Mouse (Mus musculus) stomach, postnatal 0 days (tissue): Measurements from ENCODE around the gene Nfib. TPM values are rescaled to one million over a fixed set of nuclear protein-coding genes. Genes with fewer than 3 reads are reported as not detected.

Source experiments
- ATAC-seq: fragments of 200-750 bp; cut with Nextera tagmentation; 2 replicates; pipeline ENCODE4 v1.8.0; 2017; ENCODE audit not compliant: low FRiP score, low TSS enrichment
- DNase-seq: peaks from one replicate; pipeline ENCODE4 v3.0.0-alpha.2; 2016; ENCODE audit warnings: low spot score
- H3K27ac ChIP-seq: fragments of 300-500 bp; sonication (generic); replicated peaks from 2 replicates; pipeline ENCODE4 v1.5.1; 2014; ENCODE audit warnings: mild to moderate bottlenecking, control low read depth
- H3K27me3 ChIP-seq: fragments of 300-500 bp; sonication (generic); 2 replicates; pipeline ENCODE4 v1.6.1; 2014; ENCODE audit warnings: low read length; ENCODE audit not compliant: control insufficient read depth, insufficient read depth
- H3K36me3 ChIP-seq: fragments of 300-500 bp; sonication (generic); 2 replicates; pipeline ENCODE4 v1.6.1; 2014; ENCODE audit warnings: low read length, mixed read lengths; ENCODE audit not compliant: control insufficient read depth, insufficient read depth
- H3K4me1 ChIP-seq: fragments of 300-500 bp; sonication (generic); replicated peaks from 2 replicates; pipeline ENCODE4 v1.6.1; 2014; ENCODE audit warnings: antibody characterized with exemption; ENCODE audit not compliant: control insufficient read depth, insufficient read depth
- H3K4me2 ChIP-seq: fragments of 300-500 bp; sonication (generic); replicated peaks from 2 replicates; pipeline ENCODE4 v1.6.1; 2014; ENCODE audit warnings: low read depth, mild to moderate bottlenecking, control low read depth, moderate library complexity
- H3K4me3 ChIP-seq: fragments of 300-500 bp; sonication (generic); 2 replicates; pipeline ENCODE4 v1.5.1; 2014; ENCODE audit warnings: low read depth, low read length, control low read depth
- H3K9ac ChIP-seq: fragments of 300-500 bp; sonication (generic); 2 replicates; pipeline ENCODE4 v1.6.1; 2014; ENCODE audit warnings: mild to moderate bottlenecking, low read length, control low read depth, mixed read lengths
- H3K9me3 ChIP-seq: fragments of 300-500 bp; sonication (generic); 2 replicates; pipeline ENCODE4 v1.6.1; 2016; ENCODE audit warnings: low read length; ENCODE audit not compliant: control insufficient read depth
- CTCF ChIP-seq: IDR thresholded peaks from 2 replicates; pipeline ENCODE4 v1.5.1; 2016; ENCODE audit warnings: antibody characterized with exemption, low read depth, mild to moderate bottlenecking, moderate library complexity
- EP300 ChIP-seq: optimal IDR thresholded peaks from 2 replicates; pipeline ENCODE3; 2016; ENCODE audit warnings: antibody characterized with exemption
- WGBS: fragments of 180-500 bp; shearing (Covaris S2); extraction: QIAGEN DNeasy Blood & Tissue Kit; methylation state at CpG from one replicate; pipeline ENCODE4 v1.1.7; 2014; 5-methylcytosine and 5-hydroxymethylcytosine counted together
- polyA plus RNA-seq: library from polyadenylated mRNA; unstranded; fragments of >200 nt; fragmentation: Nextera tagmentation; extraction: Ambion mirVana; gene quantifications from 2 replicates; pipeline ENCODE4 v1.2.1, GENCODE M21; 2015

Nfib gene
- polyA plus RNA-seq, 1 experiment from 2014 or later: 19.9 TPM

DNA sequence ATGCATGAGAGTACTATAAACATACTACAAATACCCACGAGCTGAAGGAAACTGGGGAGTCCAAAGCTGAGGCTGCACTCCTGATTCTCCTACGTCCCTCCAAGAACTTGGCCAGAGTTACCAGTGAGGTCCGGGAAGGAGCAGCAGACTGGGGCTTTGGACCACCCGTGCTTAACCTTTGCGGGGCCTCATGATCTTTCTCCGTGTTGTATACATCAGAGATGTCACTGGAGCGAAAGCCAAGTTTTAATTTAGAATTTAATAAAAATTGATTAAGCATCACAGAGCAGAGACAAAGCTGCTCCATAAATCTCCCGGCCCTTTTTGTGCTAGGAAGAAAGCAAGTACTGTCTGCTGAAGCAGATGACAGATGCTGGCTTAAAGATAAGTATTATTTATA, 265.7 kb downstream of the Nfib start:
- TF ChIP-seq CTCF (no peak), EP300 (no peak)
- no peak overlapping the region for H3K9ac ChIP-seq
- ATAC-seq (no peak), DNase-seq (no peak)
- WGBS: 38% methylated on average over 8 of the region's 8 CpGs
- no peak overlapping the region for H3K4me2 ChIP-seq
- no peak overlapping the region for H3K4me3 ChIP-seq
- no peak overlapping the region; the same call in 1 of the 2 replicates for H3K27ac ChIP-seq
- no peaks in the 10 kb centered on the region for H3K27me3 ChIP-seq
- peaks cover 17% of the 10 kb centered on the region; the same call in 1 of the 2 replicates for H3K4me1 ChIP-seq
- peaks cover 2% of the 10 kb centered on the region; the same call in 1 of the 2 replicates for H3K36me3 ChIP-seq
- no peaks in the 10 kb centered on the region for H3K9me3 ChIP-seq

DNA sequence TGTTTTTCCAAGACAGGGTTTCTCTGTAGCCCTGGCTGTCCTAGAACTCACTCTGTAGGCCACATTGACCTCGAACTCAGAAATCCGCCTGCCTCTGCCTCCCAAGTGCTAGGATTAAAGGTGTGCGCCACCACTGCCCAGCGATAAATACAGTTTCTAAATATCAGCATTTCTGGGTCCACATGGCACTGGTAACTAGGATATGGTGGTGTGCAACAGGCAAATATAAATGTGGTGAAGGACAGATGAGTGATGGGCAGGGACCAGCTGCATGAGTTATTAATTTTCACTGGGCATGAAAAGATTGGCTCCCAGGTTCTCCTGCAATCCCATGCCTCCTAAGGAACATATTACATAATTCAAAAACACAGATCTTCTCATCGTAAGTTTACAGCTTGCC, 266.9 kb downstream of the Nfib start:
- no peak overlapping the region for H3K9ac ChIP-seq
- H3K36me3 ChIP-seq: peaks cover 2% of the 10 kb centered on the region; the same call in 1 of the 2 replicates
- WGBS: 93% methylated on average over 5 of the region's 5 CpGs
- no peak for TF ChIP-seq CTCF
- peaks cover 13% of the 10 kb centered on the region; the same call in 1 of the 2 replicates for H3K4me1 ChIP-seq
- H3K4me2 ChIP-seq: no peak overlapping the region
- ATAC-seq (no peak), DNase-seq (no peak)
- no peak overlapping the region for H3K27ac ChIP-seq
- H3K9me3 ChIP-seq: no peaks in the 10 kb centered on the region
- no peaks in the 10 kb centered on the region for H3K27me3 ChIP-seq
- no peak overlapping the region for H3K4me3 ChIP-seq

DNA sequence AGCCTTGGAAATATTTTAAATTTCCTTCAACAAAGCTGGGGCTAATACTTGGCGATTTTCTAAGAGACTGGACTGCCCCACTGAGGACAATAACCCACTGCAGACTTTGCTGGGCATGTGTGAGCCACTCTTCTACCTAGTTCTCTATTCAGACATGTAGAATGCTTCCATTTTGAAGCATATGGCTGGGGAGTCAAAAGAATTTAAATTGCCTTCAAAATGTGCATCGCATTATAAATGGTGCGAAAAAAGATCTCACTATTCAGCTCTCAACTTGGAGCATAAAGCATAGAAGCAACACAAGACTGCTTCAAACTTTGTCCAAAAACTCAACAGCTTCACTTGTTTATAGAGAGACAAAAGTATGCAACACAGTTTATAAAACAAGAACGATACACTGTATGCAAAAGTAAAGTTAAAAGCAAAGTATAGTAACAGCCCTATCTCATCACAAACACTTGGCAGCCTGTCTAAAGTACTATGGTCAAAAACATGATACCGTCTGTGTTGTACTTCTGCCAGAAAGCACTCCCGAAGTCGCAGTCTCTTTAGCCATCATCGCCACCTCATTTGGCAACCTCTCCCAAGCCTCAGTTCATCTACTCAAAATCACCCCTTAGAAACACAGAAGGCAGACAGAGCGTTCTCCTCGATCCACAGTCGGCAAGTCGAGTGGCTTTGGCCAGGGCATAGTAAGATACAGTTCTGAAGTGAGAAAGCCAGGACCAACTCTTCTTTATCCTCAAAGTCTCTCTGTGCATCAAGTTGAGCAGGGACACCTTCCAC, 267.8 kb downstream of the Nfib start:
- no peak overlapping the region for H3K9ac ChIP-seq
- no peak overlapping the region for H3K4me2 ChIP-seq
- H3K4me1 ChIP-seq: peaks cover 8% of the 10 kb centered on the region; the same call in 1 of the 2 replicates
- H3K27ac ChIP-seq: peak overlapping the region; percentile 56
- H3K9me3 ChIP-seq: no peaks in the 10 kb centered on the region
- ATAC-seq: no peak
- no peak for DNase-seq
- no peaks in the 10 kb centered on the region for H3K27me3 ChIP-seq
- no peak for TF ChIP-seq EP300
- TF ChIP-seq CTCF: no peak
- no peaks in the 10 kb centered on the region for H3K36me3 ChIP-seq
- no peak overlapping the region for H3K4me3 ChIP-seq
- WGBS: 60% methylated on average over 12 of the region's 12 CpGs

DNA sequence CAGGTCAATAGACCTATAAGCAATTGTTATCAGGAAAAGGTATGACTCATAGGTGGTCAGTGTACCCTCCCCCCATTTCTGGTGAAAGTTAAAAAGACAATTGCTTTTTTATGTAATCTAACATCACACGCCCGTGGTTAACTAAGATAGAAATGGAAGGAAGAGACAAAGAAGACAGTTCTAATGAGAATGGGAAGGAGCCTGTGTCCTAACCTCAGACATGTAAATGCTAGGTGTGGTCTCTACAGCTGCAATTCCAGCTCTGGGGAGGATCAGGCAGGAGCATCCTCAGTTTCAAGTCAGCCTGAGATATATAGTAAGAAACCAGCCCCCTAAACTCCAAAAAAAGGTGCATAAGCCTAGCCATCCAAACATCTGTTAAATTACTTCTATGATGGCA, 268.9 kb downstream of the Nfib start:
- Histone ChIP-seq H3K36me3 (no peaks in the 10 kb centered on the region), H3K9me3 (no peaks in the 10 kb centered on the region), H3K9ac (no peak overlapping the region), H3K27ac (no peak overlapping the region), H3K27me3 (no peaks in the 10 kb centered on the region), H3K4me3 (no peak overlapping the region), H3K4me2 (no peak overlapping the region), H3K4me1 (peaks cover 8% of the 10 kb centered on the region; the same call in 1 of the 2 replicates)
- TF ChIP-seq EP300 (no peak), CTCF (no peak)
- DNase-seq: no peak
- no peak for ATAC-seq
- 60% methylated on average over 2 of the region's 2 CpGs for WGBS

DNA sequence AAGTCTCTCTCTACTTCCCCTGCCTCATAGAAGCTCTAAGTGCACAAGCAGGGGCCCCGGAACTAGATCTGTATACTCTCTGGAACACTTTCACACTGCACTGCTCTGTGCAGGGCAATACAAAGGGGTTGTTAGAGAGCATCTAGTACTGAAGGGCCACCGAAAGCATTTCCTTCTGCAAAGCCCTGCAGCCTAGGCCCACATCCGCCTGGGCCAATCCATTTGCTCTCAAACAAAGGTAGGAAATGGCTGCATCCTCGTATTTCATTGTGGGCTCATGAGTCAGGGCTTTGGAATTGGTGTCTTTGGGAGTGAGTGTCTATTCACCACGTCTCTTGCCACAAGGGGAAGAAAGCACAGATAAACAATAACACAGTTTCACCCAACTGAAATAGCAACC, 269.8 kb downstream of the Nfib start:
- Histone ChIP-seq H3K27ac (peak overlapping the region; percentile 5; the same call in 1 of the 2 replicates), H3K4me2 (no peak overlapping the region), H3K4me3 (no peak overlapping the region), H3K36me3 (no peaks in the 10 kb centered on the region), H3K27me3 (no peaks in the 10 kb centered on the region), H3K4me1 (peaks cover 6% of the 10 kb centered on the region; the same call in 1 of the 2 replicates), H3K9ac (no peak overlapping the region), H3K9me3 (no peaks in the 10 kb centered on the region)
- ATAC-seq (peak; percentile 71), DNase-seq (no peak)
- TF ChIP-seq CTCF (no peak), EP300 (no peak)
- 40% methylated on average over 5 of the region's 5 CpGs for WGBS
